Mouse (Mus musculus): ENCODE measurements at regions not wholly inside any gene's neighbourhood (a gene's known extent, or its start where the extent isn't known, plus 50 kb on each side); places are given as distances from the start of the nearest gene placed in this dataset.

DNA sequence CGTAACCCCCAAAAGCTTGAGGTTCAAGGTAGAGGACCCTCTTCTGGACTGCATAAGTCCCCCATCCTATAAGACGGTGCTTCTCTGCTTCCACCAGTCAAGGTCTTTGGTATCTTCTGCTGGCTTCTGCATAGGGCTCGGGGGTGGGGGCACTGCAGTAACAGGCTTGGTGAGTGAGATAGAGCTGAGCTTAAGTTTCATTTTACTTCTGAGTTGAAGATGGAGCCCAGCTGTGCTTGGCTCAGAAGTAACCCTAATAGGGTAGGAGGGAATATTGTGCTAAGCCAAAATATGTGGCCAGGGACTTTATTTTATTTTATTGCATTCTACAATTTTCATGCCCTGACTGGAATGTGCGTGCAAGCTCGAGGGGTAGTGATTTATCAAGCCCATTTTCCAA lies 268.8 kb upstream of the Rbfox1 start:
- no peak for TF ChIP-seq HCFC1 (IDR thresholded peaks at IDR 0.05; ENCODE audit: borderline replicate concordance, insufficient read depth, low read length)
- TF ChIP-seq CHD2 (IDR thresholded peaks at IDR 0.05; ENCODE audit: low read depth, low read length) = no peak
- no peak for TF ChIP-seq MAFK (IDR thresholded peaks at IDR 0.05; ENCODE audit: insufficient read depth, low read depth, low read length)
- no peak for TF ChIP-seq ZC3H11A (IDR thresholded peaks at IDR 0.05; ENCODE audit: borderline replicate concordance, low read depth, low read length)

All from ES-E14 (cell line).